Mouse (Mus musculus): ENCODE measurements at regions not wholly inside any gene's neighbourhood (a gene's known extent, or its start where the extent isn't known, plus 50 kb on each side); places are given as distances from the start of the nearest gene placed in this dataset.

DNA sequence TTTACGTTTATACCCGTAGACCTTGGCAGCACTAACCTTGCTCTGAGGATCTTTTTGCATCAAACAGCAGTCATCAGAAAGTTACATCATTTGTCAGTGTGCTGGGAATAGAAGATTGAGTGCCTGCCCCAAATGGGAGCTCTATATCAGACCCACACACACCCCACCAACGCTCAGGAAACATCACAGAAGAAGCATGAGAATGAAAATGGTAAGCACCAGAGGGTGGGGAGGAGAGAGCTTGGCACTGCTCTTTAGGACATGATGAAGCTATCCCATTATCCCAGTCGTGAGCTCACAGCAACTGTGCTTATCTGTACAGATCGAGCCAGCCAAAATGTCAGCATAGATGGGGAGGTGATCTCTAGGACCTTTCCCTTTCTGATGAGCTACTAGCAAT, 172.5 kb upstream of the Castor2 start:
- H3K9me3 ChIP-seq (replicated peaks): peaks cover 12% of the 10 kb centered on the region; the same call in 1 of the 2 replicates
- H3K4me1 ChIP-seq: no peaks in the 10 kb centered on the region
- no peaks in the 10 kb centered on the region for H3K36me3 ChIP-seq
- 56% methylated on average over 5 of the region's 5 CpGs for WGBS (ENCODE audit: insufficient replicate concordance)
- H3K9ac ChIP-seq: no peak overlapping the region
- no peaks in the 10 kb centered on the region for H3K27me3 ChIP-seq (replicated peaks)
- H3K27ac ChIP-seq: no peak overlapping the region
- no peak for ATAC-seq
- no peak overlapping the region for H3K4me3 ChIP-seq
- H3K4me2 ChIP-seq: no peak overlapping the region

GRCm38 (mm10) chr5:133925184-133925900, 174.2 kb upstream of the Castor2 start:
- Histone ChIP-seq H3K9ac (no peak overlapping the region), H3K4me2 (no peak overlapping the region), H3K4me3 (no peak overlapping the region), H3K27me3 (replicated peaks) (no peaks in the 10 kb centered on the region), H3K4me1 (no peaks in the 10 kb centered on the region), H3K27ac (no peak overlapping the region), H3K9me3 (replicated peaks) (peaks cover 12% of the 10 kb centered on the region; the same call in 1 of the 2 replicates), H3K36me3 (no peaks in the 10 kb centered on the region)
- WGBS (ENCODE audit: insufficient replicate concordance): 57% methylated on average over 5 of the region's 5 CpGs
- ATAC-seq: no peak

- no peaks in the 10 kb centered on the region for H3K4me1 ChIP-seq
- no peak overlapping the region for H3K9ac ChIP-seq
- no peak overlapping the region for H3K4me3 ChIP-seq
- H3K36me3 ChIP-seq: no peaks in the 10 kb centered on the region
- whole genome bisulfite sequencing (ENCODE audit: insufficient replicate concordance): 56% methylated on average over 1 of the region's 1 CpGs
- H3K27me3 ChIP-seq (replicated peaks): no peaks in the 10 kb centered on the region
- no peak overlapping the region for H3K27ac ChIP-seq
- ATAC-seq: no peak
- no peak overlapping the region for H3K4me2 ChIP-seq
- 0 out of 2 replicates have a peak, but pooled peaks cover 7% of the 10 kb centered on the region for H3K9me3 ChIP-seq (replicated peaks)
These were observed 177.3 kb upstream of the Castor2 start for GRCm38 (mm10) chr5:133922181-133922580.

DNA sequence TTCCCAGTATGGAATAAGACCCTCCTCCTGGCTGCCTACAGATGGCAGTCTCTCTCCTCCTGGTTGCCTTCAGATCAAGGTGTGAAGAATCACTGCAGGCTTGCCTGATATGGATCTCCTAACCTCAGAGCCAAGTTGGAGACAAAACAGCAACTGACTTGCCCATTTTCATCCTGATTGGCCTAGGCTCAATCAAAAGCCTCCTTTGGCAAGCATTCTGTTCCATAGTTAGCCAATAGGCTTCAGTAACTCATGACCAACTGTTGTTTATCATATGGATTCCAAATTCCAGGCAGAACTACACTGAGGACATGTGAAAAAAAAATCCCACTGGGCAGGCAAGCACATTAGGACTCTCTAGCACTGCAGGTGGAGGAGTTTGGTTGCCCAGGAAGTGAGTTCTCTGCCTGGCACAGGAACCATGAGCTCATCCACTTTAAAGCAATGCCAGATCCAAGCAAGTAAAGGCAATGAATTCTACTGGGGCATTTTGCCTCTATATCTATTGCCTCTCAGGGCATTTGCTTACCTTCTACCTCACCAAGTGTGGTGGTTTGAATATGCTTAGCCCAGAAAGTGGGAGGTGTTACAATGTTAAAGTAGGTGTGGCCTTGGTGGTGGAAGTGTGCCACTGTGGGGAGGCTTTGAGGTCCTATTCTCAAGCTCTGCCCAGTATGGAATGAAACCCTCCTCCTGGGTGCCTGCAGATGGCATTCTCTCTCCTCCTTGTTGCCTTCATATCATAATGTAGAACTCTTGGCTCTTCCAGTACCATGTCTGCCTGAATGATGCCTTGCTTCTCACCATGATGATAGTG, 183.6 kb upstream of the Castor2 start:
- H3K4me3 ChIP-seq: no peak overlapping the region
- H3K9ac ChIP-seq: no peak overlapping the region
- ATAC-seq: no peak
- H3K27ac ChIP-seq: no peak overlapping the region
- H3K4me2 ChIP-seq: no peak overlapping the region
- H3K9me3 ChIP-seq (replicated peaks): peaks cover 10% of the 10 kb centered on the region
- no peaks in the 10 kb centered on the region for H3K36me3 ChIP-seq
- no peaks in the 10 kb centered on the region for H3K27me3 ChIP-seq (replicated peaks)
- H3K4me1 ChIP-seq: no peaks in the 10 kb centered on the region

DNA sequence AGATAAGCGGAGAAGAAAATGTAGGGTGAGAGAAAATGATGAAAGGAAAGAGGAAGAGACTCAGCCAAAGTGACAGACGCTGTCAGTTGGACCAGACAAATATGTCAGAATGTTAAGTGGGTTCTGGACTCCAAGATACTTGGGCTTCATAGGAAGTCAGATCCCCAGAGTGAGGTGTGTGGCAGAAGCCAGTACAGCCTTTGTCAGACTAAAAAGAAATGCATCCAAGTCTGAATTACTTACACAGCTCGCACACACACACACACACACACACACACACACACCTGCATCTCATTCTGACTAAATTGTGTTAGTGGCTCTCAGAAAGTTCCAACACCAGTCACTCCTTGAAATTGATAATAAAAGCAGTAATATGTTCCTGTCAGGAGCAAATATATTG, 192.1 kb upstream of the Castor2 start:
- no peak for ATAC-seq
- H3K4me1 ChIP-seq: no peaks in the 10 kb centered on the region
- 51% methylated on average over 3 of the region's 3 CpGs for WGBS (ENCODE audit: insufficient replicate concordance)

DNA sequence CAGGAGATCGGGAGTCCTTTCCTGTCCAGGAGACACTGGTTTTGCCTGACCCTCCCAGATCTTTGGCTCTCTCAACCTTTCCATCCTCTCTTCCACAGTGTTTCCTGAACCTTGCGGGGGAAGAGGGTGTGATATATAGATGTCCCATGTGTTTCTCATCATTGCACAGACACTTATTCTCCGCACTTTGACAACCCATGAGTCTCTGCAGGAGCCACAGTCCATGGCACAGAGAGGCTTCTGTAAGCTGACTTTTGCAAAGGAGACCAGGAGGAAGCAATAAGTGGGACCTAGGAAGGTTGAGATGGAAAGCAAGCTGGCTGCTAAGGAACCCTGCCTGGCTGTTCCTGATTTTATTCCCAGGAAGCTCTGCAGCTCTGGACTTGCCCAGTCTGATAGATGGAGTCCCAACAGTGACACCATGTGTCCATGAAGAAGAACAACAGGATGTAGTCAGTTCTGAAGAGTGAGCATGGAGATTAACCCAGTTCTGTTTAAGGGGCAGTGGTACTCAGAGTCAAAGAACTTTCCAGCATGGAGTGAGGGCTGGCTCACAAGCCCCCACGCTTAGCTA, 201.4 kb upstream of the Castor2 start:
- no peak overlapping the region for H3K9ac ChIP-seq
- WGBS (ENCODE audit: insufficient replicate concordance): 57% methylated on average over 4 of the region's 4 CpGs
- H3K27me3 ChIP-seq (replicated peaks): no peaks in the 10 kb centered on the region
- no peaks in the 10 kb centered on the region for H3K36me3 ChIP-seq
- H3K4me3 ChIP-seq: no peak overlapping the region
- H3K27ac ChIP-seq: no peak overlapping the region
- ATAC-seq: no peak
- H3K4me1 ChIP-seq: no peaks in the 10 kb centered on the region
- H3K9me3 ChIP-seq (replicated peaks): peaks cover 11% of the 10 kb centered on the region; the same call in 1 of the 2 replicates
- H3K4me2 ChIP-seq: no peak overlapping the region

More for the DNA sequence above, 192.1 kb upstream of the Castor2 start:
- Histone ChIP-seq H3K4me2 (no peak overlapping the region), H3K36me3 (no peaks in the 10 kb centered on the region), H3K9me3 (replicated peaks) (peaks cover 18% of the 10 kb centered on the region; the same call in 1 of the 2 replicates), H3K27me3 (replicated peaks) (no peaks in the 10 kb centered on the region), H3K9ac (no peak overlapping the region), H3K27ac (no peak overlapping the region), H3K4me3 (no peak overlapping the region)

- Histone ChIP-seq H3K4me2 (no peak overlapping the region), H3K9ac (no peak overlapping the region), H3K27ac (no peak overlapping the region), H3K36me3 (no peaks in the 10 kb centered on the region), H3K27me3 (replicated peaks) (no peaks in the 10 kb centered on the region), H3K9me3 (replicated peaks) (no peaks in the 10 kb centered on the region; the same call in 1 of the 2 replicates), H3K4me3 (no peak overlapping the region), H3K4me1 (no peaks in the 10 kb centered on the region)
- WGBS (ENCODE audit: insufficient replicate concordance): 52% methylated on average over 3 of the region's 3 CpGs
- no peak for ATAC-seq
These were observed 208.8 kb upstream of the Castor2 start for GRCm38 (mm10) chr5:133890728-133891127.

DNA sequence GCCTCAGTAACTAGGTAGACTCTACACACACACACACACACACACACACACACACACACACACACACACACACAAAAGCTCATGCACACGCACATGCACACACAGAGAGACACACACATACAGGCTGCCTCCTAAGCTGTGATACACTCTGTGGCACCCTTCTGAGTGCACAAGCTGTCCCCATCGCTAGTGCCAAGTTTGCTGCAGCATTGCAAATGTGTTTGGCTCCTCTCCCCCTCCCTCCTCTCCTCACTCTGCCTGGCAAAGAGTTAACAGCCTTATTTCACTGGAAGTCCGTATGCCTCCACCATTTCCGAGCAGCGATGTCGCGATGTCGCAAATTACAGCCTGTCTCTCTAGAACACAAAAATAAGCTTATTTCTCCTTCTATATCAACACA, 209.7 kb upstream of the Castor2 start:
- H3K27me3 ChIP-seq (replicated peaks): no peaks in the 10 kb centered on the region
- no peaks in the 10 kb centered on the region for H3K36me3 ChIP-seq
- H3K4me3 ChIP-seq: no peak overlapping the region
- no peak overlapping the region for H3K9ac ChIP-seq
- H3K4me2 ChIP-seq: no peak overlapping the region
- WGBS (ENCODE audit: insufficient replicate concordance): 80% methylated on average over 8 of the region's 8 CpGs
- H3K9me3 ChIP-seq (replicated peaks): no peaks in the 10 kb centered on the region; the same call in 1 of the 2 replicates
- no peak for ATAC-seq
- H3K27ac ChIP-seq: no peak overlapping the region
- H3K4me1 ChIP-seq: no peaks in the 10 kb centered on the region

GRCm38 (mm10) chr5:133885507-133885906, 214.0 kb upstream of the Castor2 start:
- no peaks in the 10 kb centered on the region for H3K9me3 ChIP-seq (replicated peaks)

GRCm38 (mm10) chr5:133885016-133885415, 214.5 kb upstream of the Castor2 start:
- Histone ChIP-seq H3K27me3 (replicated peaks) (no peaks in the 10 kb centered on the region), H3K9me3 (replicated peaks) (no peaks in the 10 kb centered on the region), H3K36me3 (no peaks in the 10 kb centered on the region), H3K4me2 (no peak overlapping the region), H3K9ac (no peak overlapping the region), H3K27ac (no peak overlapping the region), H3K4me3 (no peak overlapping the region), H3K4me1 (no peaks in the 10 kb centered on the region)
- ATAC-seq: no peak
- 62% methylated on average over 6 of the region's 6 CpGs for WGBS (ENCODE audit: insufficient replicate concordance)

More at GRCm38 (mm10) chr5:133885507-133885906, 214.0 kb upstream of the Castor2 start:
- ATAC-seq: no peak
- Histone ChIP-seq H3K4me1 (no peaks in the 10 kb centered on the region), H3K4me3 (no peak overlapping the region), H3K9ac (no peak overlapping the region), H3K36me3 (no peaks in the 10 kb centered on the region), H3K4me2 (no peak overlapping the region), H3K27ac (no peak overlapping the region), H3K27me3 (replicated peaks) (no peaks in the 10 kb centered on the region)
- WGBS (ENCODE audit: insufficient replicate concordance): 49% methylated on average over 5 of the region's 5 CpGs

DNA sequence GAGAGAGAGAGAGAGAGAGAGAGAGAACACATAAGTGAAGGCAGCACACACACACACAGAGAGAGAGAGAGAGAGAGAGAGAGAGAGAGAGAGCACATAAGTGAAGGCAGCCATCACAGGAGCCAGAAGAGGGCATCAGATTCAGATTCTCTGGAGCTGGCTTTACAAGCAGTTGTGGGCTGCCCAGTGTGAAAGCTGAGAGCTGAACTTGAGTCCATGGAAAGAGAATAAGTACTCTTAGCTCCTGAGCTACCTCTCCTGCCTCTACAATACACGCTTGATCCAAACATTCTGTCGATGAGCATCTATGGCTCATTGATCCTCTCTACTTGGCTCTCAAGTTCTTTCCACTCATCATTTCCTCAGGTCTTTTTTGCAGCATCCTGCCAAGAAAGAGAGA, 214.9 kb upstream of the Castor2 start:
- Histone ChIP-seq H3K4me1 (no peaks in the 10 kb centered on the region), H3K4me3 (no peak overlapping the region), H3K27ac (no peak overlapping the region), H3K4me2 (no peak overlapping the region), H3K9ac (no peak overlapping the region), H3K36me3 (no peaks in the 10 kb centered on the region), H3K9me3 (replicated peaks) (no peaks in the 10 kb centered on the region), H3K27me3 (replicated peaks) (no peaks in the 10 kb centered on the region)
- no peak for ATAC-seq
- WGBS (ENCODE audit: insufficient replicate concordance): 74% methylated on average over 2 of the region's 2 CpGs

DNA sequence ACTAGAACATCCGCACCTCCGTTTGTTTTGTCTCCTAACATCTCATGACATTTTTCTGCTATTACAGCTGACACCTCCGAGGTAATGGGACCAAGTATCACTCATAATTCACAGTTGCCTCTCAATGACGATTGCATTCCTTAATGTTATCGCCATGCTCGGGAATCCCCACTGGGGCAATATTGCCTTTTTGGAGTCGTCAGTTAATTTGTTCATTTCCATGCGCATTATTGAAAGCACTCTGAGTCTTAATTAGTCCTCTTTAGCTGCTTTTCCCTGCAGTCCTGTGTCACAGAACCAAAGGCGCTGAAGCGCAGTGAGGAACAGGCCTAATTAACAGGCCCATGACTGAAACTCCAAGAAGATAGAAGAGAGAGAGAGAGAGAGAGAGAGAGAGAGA, 255.0 kb upstream of the Castor2 start:
- WGBS (ENCODE audit: insufficient replicate concordance): 60% methylated on average over 10 of the region's 10 CpGs
- Histone ChIP-seq H3K9me3 (replicated peaks) (0 out of 2 replicates have a peak, but pooled peaks cover 2% of the 10 kb centered on the region), H3K9ac (no peak overlapping the region), H3K27ac (no peak overlapping the region), H3K4me1 (no peaks in the 10 kb centered on the region), H3K4me3 (no peak overlapping the region), H3K27me3 (replicated peaks) (0 out of 2 replicates have a peak, but pooled peaks cover 7% of the 10 kb centered on the region), H3K36me3 (no peaks in the 10 kb centered on the region), H3K4me2 (no peak overlapping the region)
- ATAC-seq: no peak

All from liver, embryonic 12.5 days (tissue).